Mouse (Mus musculus): ENCODE results near the gene Baz2b. TPM values are rescaled to one million over a fixed set of nuclear protein-coding genes. Genes with fewer than 3 reads are reported as not detected.

Baz2b gene
- polyA plus RNA-seq, 1 experiment = 59.0 TPM

GRCm38 (mm10) chr2:60212488-60212887, 2.8 kb upstream of the Baz2b start:
- H3K4me1 ChIP-seq (ENCODE audit: control insufficient read depth, insufficient read depth, insufficient read length, low read length) = peaks cover 24% of the 10 kb centered on the region
- no peak overlapping the region for H3K27ac ChIP-seq (replicated peaks; ENCODE audit: low read depth, low read length)
- no peak overlapping the region for H3K4me3 ChIP-seq (ENCODE audit: insufficient read depth, low read depth, low read length)

- Histone ChIP-seq H3K27ac (replicated peaks; ENCODE audit: low read depth, low read length) (peak overlapping the region; percentile 7; the same call in 1 of the 2 replicates), H3K4me3 (ENCODE audit: insufficient read depth, low read depth, low read length) (peak overlapping the region; percentile 100), H3K4me1 (ENCODE audit: control insufficient read depth, insufficient read depth, insufficient read length, low read length) (peaks cover 18% of the 10 kb centered on the region)
Measured at GRCm38 (mm10) chr2:60210821-60211220, 1.2 kb upstream of the Baz2b start.

- Histone ChIP-seq H3K27ac (replicated peaks; ENCODE audit: low read depth, low read length) (peak overlapping the region; percentile 55), H3K4me3 (ENCODE audit: insufficient read depth, low read depth, low read length) (peak overlapping the region; percentile 94), H3K4me1 (ENCODE audit: control insufficient read depth, insufficient read depth, insufficient read length, low read length) (peaks cover 17% of the 10 kb centered on the region)
Measured at GRCm38 (mm10) chr2:60209122-60209611, 472 bp downstream of the Baz2b start.

- Histone ChIP-seq H3K4me1 (ENCODE audit: control insufficient read depth, insufficient read depth, insufficient read length, low read length) (peaks cover 10% of the 10 kb centered on the region), H3K4me3 (ENCODE audit: insufficient read depth, low read depth, low read length) (no peak overlapping the region), H3K27ac (replicated peaks; ENCODE audit: low read depth, low read length) (no peak overlapping the region)
Measured at GRCm38 (mm10) chr2:60205795-60206194, 3.8 kb downstream of the Baz2b start.

GRCm38 (mm10) chr2:60204162-60204561, 5.5 kb downstream of the Baz2b start:
- H3K4me1 ChIP-seq (ENCODE audit: control insufficient read depth, insufficient read depth, insufficient read length, low read length) = peaks cover 9% of the 10 kb centered on the region
- no peak overlapping the region for H3K4me3 ChIP-seq (ENCODE audit: insufficient read depth, low read depth, low read length)
- no peak overlapping the region for H3K27ac ChIP-seq (replicated peaks; ENCODE audit: low read depth, low read length)

- Histone ChIP-seq H3K4me1 (ENCODE audit: control insufficient read depth, insufficient read depth, insufficient read length, low read length) (peaks cover 9% of the 10 kb centered on the region), H3K4me3 (ENCODE audit: insufficient read depth, low read depth, low read length) (no peak overlapping the region), H3K27ac (replicated peaks; ENCODE audit: low read depth, low read length) (no peak overlapping the region)
Measured at GRCm38 (mm10) chr2:60203733-60204132, 5.9 kb downstream of the Baz2b start.

- H3K27ac ChIP-seq (replicated peaks; ENCODE audit: low read depth, low read length) = no peak overlapping the region
- H3K4me1 ChIP-seq (ENCODE audit: control insufficient read depth, insufficient read depth, insufficient read length, low read length) = peaks cover 8% of the 10 kb centered on the region
- H3K4me3 ChIP-seq (ENCODE audit: insufficient read depth, low read depth, low read length) = no peak overlapping the region
Measured at GRCm38 (mm10) chr2:60202900-60203530, 6.6 kb downstream of the Baz2b start.

GRCm38 (mm10) chr2:60200667-60201066, 9.0 kb downstream of the Baz2b start:
- H3K4me3 ChIP-seq (ENCODE audit: insufficient read depth, low read depth, low read length) = no peak overlapping the region
- peaks cover 4% of the 10 kb centered on the region; the same call in 1 of the 2 replicates for H3K4me1 ChIP-seq (ENCODE audit: control insufficient read depth, insufficient read depth, insufficient read length, low read length)
- H3K27ac ChIP-seq (replicated peaks; ENCODE audit: low read depth, low read length) = no peak overlapping the region

GRCm38 (mm10) chr2:60200051-60200562, 9.5 kb downstream of the Baz2b start:
- no peak overlapping the region for H3K4me3 ChIP-seq (ENCODE audit: insufficient read depth, low read depth, low read length)
- no peak overlapping the region for H3K27ac ChIP-seq (replicated peaks; ENCODE audit: low read depth, low read length)
- peaks cover 4% of the 10 kb centered on the region; the same call in 1 of the 2 replicates for H3K4me1 ChIP-seq (ENCODE audit: control insufficient read depth, insufficient read depth, insufficient read length, low read length)

- Histone ChIP-seq H3K4me3 (ENCODE audit: insufficient read depth, low read depth, low read length) (no peak overlapping the region), H3K27ac (replicated peaks; ENCODE audit: low read depth, low read length) (no peak overlapping the region), H3K4me1 (ENCODE audit: control insufficient read depth, insufficient read depth, insufficient read length, low read length) (no peaks in the 10 kb centered on the region)
Measured at GRCm38 (mm10) chr2:60196841-60197240, 12.8 kb downstream of the Baz2b start.

GRCm38 (mm10) chr2:60181696-60182095, 27.9 kb downstream of the Baz2b start:
- Histone ChIP-seq H3K4me1 (ENCODE audit: control insufficient read depth, insufficient read depth, insufficient read length, low read length) (0 out of 2 replicates have a peak, but pooled peaks cover 2% of the 10 kb centered on the region), H3K27ac (replicated peaks; ENCODE audit: low read depth, low read length) (no peak overlapping the region), H3K4me3 (ENCODE audit: insufficient read depth, low read depth, low read length) (no peak overlapping the region)

- Histone ChIP-seq H3K4me3 (ENCODE audit: insufficient read depth, low read depth, low read length) (no peak overlapping the region), H3K27ac (replicated peaks; ENCODE audit: low read depth, low read length) (no peak overlapping the region), H3K4me1 (ENCODE audit: control insufficient read depth, insufficient read depth, insufficient read length, low read length) (0 out of 2 replicates have a peak, but pooled peaks cover 4% of the 10 kb centered on the region)
Measured at GRCm38 (mm10) chr2:60177490-60177889, 32.1 kb downstream of the Baz2b start.

- Histone ChIP-seq H3K4me1 (ENCODE audit: control insufficient read depth, insufficient read depth, insufficient read length, low read length) (peaks cover 7% of the 10 kb centered on the region; the same call in 1 of the 2 replicates), H3K27ac (replicated peaks; ENCODE audit: low read depth, low read length) (no peak overlapping the region), H3K4me3 (ENCODE audit: insufficient read depth, low read depth, low read length) (no peak overlapping the region)
Measured at GRCm38 (mm10) chr2:60176087-60176486, 33.6 kb downstream of the Baz2b start.

GRCm38 (mm10) chr2:60175078-60175477, 34.6 kb downstream of the Baz2b start:
- H3K4me1 ChIP-seq (ENCODE audit: control insufficient read depth, insufficient read depth, insufficient read length, low read length) = peaks cover 7% of the 10 kb centered on the region; the same call in 1 of the 2 replicates
- H3K4me3 ChIP-seq (ENCODE audit: insufficient read depth, low read depth, low read length) = no peak overlapping the region
- no peak overlapping the region for H3K27ac ChIP-seq (replicated peaks; ENCODE audit: low read depth, low read length)

- Histone ChIP-seq H3K4me3 (ENCODE audit: insufficient read depth, low read depth, low read length) (no peak overlapping the region), H3K27ac (replicated peaks; ENCODE audit: low read depth, low read length) (no peak overlapping the region), H3K4me1 (ENCODE audit: control insufficient read depth, insufficient read depth, insufficient read length, low read length) (peaks cover 7% of the 10 kb centered on the region; the same call in 1 of the 2 replicates)
Measured at GRCm38 (mm10) chr2:60173595-60173994, 36.0 kb downstream of the Baz2b start.

- no peak overlapping the region for H3K4me3 ChIP-seq (ENCODE audit: insufficient read depth, low read depth, low read length)
- no peak overlapping the region for H3K27ac ChIP-seq (replicated peaks; ENCODE audit: low read depth, low read length)
- peaks cover 5% of the 10 kb centered on the region; the same call in 1 of the 2 replicates for H3K4me1 ChIP-seq (ENCODE audit: control insufficient read depth, insufficient read depth, insufficient read length, low read length)
Measured at GRCm38 (mm10) chr2:60173190-60173589, 36.4 kb downstream of the Baz2b start.

All from brown adipose tissue, adult 24 weeks (tissue).